Mouse (Mus musculus) adrenal gland, postnatal 25 days (tissue): ENCODE data around the gene Man1b1. TPM values are rescaled to one million over a fixed set of nuclear protein-coding genes. Genes with fewer than 3 reads are reported as not detected.
A peak's percentile ranks its signal among the peaks of the same experiment; 100 is the strongest.

ENCODE experiments used
- DNase-seq: peaks from one replicate; pipeline ENCODE4 v3.0.0; 2021; ENCODE audit warnings: mixed read lengths
- long read RNA-seq: library from polyadenylated mRNA; stranded (forward); transcript quantifications from one replicate; pipeline ENCODE4 v2.0.0, GENCODE M21; 2021
- total RNA-seq: library from RNA; stranded (reverse); gene quantifications from 2 replicates; pipeline ENCODE4 v1.2.3, GENCODE M21; 2021

Man1b1 gene
- total RNA-seq, result 53.6 and 57.9 TPM in 2 replicates
- long read RNA-seq, transcript Man1b1-201 (13 exons, 3,755 nt), result major isoform, 10 of 20 reads
- long read RNA-seq, partial matches to known transcripts, result 9 of 20 reads
- long read RNA-seq, other reads (novel, unspliced or antisense), result 1 of 20 reads

DNA sequence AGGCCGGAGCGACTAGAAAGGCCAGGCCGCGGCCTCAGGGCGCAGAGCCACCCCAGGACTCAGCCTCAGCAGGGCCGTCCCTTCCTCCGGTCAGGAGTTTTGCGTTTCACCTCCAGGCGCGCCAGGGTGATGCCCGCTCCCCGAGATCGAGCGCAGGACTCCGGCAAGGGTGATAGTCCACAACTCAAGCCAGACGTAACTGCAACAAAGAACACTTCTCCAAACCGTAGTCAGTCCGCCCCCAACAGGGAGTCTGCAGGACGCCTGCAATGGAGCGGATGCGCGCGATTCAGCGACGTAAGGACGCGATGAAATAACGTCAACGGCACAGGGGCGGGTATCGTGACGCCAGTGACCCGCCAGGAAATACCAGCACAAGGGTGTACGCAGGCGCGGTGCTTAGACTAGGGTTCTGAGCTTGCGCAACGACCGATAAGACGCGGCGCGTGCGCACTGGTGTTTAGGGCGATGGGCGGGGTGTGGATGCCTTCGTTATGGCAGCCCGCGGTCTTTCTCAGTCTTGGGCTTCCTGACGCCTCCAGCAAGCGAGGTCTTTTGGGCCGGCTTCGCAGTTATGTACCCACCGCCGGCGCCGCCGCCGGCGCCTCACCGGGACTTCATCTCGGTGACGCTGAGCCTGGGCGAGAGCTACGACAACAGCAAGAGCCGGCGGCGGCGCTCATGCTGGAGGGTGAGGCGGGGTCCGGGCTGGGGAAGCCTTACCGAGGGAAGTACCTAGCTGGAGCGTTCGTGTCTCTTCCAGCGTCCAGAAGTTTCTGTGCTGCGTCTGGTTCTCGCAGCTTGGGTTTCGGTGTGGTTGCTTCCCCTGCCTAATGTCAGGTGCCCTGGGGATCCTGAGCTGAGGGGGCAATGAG lies at the start of gene Man1b1:
TSS of gene Man1b1 (plus strand) at position 53 of the 875 bp plus-strand sequence.
- peak; percentile 100 for DNase-seq

DNA sequence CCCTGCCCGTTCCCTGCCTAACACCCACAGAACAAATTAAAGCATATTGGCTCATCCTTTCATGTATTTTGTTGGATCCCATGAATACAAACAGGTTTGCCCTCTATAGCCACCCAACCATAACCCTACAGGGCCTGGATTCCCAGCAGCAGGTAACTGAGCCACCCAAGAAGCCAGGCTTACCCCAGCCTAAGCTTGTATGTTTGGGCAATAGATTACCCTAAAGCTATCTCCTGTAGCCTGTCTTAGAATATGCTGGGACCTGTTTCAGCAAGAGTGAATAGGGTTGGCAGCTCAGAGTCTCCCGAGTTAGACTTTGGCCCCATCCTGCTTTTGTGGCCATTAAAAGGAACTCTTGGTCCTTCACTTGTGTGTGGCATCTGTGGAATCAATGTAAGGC lies 46.6 kb upstream of the Man1b1 start:
- DNase-seq, result no peak

DNA sequence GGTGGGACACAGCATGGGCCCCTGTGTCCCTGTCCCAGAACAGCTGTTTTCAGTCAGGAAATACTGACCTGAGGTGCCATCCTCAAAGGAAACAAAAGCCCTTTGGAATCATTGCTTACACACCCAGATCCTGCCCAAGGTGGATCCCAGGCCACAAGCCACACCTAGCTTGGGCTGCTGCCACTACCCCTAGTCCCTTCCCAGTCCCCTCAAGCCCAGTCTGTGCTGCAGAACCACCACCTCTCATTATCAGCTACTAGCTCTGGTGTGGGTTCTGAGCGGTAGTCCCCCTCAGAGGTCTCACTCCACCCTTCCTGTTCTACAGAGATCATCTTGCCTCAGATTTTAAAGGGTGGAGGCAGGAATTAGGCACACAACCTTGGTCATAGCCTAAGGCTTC lies 45.8 kb upstream of the Man1b1 start:
- no peak for DNase-seq

DNA sequence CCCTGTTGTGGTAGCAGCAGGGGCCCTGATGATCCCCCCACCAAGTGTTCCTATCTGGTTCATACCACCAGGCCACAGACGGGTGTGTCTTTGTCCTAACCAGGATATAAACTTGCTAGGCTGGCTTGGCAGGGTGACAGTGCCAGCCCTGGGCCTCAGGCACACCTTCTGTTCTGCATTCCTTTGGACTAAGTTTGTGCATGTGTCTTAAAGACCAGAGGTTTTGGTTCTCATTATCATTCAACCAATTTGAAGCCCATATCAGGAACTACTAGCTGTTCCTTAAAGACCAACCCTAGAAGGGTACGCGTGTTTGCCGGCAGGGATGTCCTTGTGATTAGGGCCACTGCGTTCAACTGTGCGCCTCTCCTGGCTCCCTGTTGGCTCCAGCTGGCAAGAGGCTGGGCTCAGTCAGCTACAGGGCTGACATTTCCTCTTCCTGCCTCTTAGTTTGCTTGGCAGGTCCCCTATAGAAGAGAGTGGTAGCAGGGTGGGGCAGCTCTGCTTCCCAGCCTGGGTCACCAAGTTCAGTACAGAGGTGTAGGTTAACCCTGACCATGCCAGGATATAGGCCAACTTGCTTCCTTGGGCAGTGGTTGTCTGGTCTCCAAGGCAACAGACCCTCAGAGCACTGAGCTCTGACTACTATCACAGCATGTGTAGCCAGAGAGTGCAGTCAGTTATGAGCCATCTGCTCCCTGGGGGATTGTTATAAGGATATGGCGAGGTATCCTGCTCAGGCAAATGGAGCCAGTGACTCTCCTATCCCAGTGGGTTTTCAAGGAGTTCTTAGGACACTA lies 45.1 kb upstream of the Man1b1 start:
- DNase-seq, result no peak

DNA sequence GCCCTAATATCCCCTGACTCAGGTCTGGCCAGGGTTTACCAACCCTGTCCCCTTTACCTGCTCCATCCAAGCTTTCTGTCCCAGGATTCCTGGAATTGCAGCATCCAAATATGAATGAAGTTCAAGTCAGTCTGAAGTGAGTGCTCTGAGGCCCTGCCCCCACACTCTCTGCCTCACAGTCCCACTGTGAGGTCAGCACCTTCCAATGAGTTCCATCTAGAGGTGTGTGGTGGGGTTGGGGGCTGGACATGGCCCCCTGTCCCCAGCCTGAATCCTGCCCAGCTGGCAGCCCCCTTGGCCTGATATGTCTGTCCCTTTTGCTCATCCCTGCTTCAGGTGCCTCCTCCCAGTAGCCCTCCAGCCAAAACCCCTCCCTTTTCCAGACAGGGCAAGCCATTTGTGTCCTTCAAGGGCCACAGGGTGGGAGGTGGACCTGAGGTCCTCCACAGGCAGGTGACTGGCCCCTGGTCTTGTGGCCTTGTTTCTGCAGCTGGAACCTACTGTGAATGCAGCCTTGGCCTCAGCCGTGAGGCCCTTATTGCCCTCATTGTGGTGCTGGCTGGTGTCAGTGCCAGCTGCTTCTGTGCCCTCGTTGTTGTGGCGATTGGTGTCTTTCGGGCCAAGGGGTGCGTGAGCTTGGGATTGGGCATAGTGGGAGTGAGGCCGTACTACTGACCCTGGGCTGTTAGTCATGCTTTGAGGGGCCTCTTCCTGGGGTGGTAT lies 44.0 kb upstream of the Man1b1 start, which contains the start of gene Tmem210:
TSS of gene Tmem210 (plus strand) at position 219 of the 723 bp plus-strand sequence.
- DNase-seq, result no peak

DNA sequence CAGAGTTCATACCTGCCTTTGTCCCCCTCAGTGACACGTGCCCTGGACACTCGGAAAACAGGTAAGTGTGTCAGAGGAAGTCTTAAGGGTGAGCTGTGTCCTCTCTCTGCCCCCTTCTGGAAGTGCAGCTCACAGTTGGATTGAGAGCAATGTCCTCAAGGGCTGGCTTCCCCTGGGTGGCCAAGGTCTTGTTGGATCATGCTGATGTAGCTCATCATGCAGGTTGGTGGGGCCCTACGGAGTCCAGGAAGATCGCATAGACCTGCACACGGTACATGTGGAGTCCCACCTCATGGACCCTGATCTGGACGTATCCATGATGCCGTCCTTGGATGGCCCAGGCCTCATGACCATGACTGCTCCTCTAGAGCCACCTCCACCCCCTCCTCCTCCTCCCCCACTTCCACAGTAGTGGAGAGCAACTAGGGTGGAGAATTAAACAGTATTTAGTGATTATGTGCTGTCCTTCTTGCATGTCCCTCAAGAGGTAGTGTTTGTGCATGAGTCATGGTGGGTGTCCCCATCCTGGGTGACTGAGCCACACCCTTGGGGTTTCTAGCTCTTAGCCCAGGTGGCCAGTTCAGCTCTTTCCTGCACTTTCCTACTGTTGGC lies 43.3 kb upstream of the Man1b1 start:
- DNase-seq, result no peak

DNA sequence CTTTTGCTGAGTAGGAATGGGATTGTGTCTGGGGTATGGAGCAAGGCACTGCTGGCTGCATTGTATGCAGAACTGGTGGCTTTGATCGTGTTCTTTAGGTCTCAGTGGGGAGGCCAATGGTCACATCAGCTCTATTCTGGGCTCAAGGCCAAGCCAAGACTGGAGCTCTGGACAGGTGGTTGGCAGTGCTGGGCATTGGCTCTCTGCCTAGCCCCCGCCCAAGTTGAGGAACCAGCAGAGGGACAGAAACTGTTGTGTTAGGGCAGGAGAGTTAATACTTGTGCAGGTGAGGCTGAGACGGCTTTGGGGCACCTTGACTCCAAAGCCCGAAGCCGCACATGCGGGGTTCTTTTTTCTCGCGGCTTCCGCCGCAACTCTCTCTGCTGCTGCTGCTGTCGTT lies 42.5 kb upstream of the Man1b1 start, which contains the start of gene Lrrc26:
TSS of gene Lrrc26 (plus strand) at position 265 of the 400 bp plus-strand sequence.
- DNase-seq, result no peak

DNA sequence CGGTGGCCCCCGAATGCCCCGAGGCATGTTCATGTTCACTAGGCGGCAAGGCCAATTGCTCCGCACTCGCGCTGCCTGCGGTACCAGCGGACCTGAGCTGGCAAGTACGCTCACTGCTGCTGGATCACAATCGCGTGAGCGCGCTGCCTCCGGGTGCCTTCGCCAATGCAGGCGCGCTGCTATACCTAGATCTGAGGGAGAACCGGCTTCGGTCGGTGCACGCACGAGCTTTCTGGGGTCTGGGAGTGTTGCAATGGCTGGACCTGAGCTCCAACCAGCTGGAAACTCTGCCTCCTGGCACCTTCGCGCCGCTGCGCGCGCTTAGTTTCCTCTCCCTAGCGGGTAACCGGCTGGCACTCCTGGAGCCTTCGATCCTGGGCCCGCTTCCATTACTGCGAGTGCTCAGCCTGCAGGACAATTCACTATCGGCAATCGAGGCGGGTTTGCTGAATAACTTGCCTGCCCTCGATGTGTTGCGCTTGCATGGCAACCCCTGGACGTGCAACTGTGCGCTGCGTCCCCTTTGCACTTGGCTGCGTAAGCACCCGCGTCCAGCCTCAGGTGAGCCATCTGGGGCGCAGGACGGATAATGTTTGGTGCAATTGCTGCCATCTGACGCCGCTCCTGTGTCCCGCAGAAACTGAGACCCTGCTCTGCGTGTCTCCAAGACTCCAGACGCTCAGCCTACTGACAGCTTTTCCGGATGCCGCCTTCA lies 41.9 kb upstream of the Man1b1 start:
- peak; percentile 39 for DNase-seq

DNA sequence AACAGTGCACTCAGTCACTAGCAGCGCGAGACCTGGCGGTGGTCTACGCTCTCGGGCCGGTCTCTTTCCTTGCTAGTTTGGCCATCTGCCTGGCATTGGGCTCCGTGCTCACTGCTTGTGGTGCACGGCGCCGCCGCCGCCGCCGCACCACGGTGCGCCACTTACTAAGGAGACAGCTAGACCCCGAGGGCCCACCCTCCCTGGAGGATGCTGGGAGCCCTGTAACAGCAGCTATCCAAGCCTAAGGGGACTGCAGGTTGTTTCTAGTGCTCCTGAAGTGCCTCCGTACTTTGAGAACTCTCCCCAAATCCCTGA lies 41.4 kb upstream of the Man1b1 start:
- no peak for DNase-seq

DNA sequence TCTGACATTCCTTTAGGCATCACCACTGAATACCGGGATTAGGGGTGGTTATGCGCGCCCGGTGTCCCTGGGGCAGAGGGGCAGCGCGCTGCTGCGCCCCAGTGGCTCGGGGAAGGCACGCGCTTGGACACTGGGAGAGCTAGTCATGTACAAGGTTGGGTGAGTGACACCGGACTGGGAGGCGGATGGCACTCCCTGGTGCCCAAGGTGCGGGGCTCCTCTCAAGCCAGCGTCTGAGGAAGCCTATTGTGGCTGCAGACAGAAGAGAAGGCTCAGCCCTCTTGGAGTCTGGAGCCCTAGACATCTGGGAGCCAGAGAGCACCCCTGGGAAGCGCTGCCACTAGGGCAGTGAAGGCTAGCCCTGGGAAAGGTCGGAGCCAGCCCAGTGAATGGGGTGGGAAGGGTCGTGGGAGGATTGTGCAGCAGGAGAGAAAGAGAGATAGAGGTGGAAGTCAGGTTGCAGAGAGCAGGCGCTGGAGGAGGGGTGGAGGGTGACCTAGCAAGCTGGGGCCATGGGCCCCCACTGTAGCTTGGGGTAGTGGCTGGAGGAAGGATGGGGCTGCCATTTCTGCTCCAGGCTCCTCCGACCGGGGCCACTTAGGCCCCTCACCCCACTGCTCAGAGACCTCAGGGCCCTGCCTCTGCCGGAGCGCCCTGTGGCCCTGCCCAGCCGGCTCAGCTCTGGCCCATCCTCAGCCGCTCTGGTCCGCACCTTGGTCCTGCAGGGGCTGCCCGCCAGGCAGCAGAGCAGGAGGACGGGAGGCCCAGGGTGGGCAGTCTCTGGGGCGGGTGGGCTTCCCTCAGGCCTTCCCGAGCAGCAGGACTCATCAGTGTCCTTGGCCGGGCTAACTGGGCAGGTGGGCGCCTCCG lies 40.7 kb upstream of the Man1b1 start:
- DNase-seq, result no peak

DNA sequence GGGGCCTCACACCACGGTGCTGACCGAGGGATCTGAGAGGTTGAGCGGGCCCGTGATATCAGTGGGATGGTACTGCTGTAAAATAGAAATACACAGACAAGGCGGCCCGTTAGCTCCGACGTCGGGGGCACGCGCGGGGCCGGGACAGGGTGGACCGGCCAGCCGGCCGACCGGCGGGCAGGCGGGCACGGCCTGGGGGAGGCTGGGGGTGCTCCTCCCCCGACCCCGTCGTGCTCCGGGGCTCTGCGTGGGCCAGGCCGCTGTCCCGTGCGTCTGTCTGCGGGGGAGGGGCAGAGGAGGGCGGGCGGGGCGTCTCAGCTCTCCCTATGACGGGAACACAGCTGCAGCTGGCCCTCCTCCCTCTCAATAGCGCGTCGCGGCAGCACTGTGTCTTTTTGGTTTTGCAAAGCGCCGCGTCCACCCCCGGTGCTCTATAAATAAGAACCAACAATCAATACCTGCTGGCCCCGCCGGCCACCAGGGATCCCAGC lies 40.0 kb upstream of the Man1b1 start:
- peak; percentile 26 for DNase-seq

DNA sequence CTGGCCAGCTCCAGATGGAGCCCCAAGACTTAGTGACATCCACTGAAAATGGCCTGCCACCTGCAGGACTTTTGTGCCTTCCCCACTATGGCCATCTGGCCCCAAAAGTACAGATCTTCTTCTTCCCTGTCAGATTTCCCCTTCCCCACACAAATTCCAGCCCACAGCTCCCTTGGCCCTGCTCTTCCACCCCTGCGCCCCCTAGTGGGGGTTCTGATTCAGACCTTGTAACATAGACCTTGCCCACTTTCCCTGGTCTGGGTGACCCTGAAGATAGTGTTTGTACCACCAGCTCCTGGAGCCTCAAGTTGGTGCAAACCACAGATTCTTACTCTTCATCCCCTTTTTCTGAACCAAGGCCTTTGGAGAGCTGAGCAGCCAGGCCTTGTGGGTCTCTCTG lies 39.3 kb upstream of the Man1b1 start:
- peak; percentile 81 for DNase-seq

DNA sequence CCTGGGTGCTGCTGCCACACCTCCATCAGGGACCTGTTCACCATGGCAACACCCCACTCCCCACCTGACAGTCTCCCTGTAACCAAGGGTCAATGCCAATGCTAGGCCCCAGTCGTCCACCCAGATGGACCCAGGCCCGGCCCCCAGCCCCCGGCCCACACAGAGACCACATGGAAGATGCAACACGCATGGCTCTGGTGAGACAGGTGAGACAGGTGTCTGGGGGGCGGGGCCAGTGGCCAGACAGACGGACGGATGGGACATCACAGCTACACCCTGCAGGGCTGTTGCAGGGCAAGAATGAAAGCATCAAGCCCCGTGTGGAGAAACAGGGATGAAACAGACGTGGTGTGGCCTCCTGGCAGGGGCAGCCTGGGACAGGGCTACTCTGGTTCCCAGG lies 38.4 kb upstream of the Man1b1 start:
- no peak for DNase-seq

DNA sequence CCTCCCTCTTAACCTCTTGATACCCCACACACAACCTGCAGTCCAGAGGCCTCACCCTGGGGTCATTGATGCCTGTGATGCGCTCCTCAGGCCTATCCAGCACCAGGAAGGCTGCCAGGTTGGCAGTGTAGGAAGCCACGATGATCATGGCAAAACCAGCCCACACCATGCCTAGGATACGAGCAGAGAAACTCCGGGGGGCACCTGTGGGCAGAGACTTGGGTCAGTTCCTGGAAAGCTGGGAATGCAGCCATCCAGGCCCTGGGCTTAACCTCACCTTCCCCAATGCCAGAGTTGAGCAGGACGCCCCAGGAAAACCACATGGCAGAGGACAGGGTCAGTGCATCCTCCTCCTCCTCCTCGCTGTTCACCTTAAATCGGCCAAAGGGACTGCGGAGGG lies 35.0 kb upstream of the Man1b1 start:
- DNase-seq, result no peak

DNA sequence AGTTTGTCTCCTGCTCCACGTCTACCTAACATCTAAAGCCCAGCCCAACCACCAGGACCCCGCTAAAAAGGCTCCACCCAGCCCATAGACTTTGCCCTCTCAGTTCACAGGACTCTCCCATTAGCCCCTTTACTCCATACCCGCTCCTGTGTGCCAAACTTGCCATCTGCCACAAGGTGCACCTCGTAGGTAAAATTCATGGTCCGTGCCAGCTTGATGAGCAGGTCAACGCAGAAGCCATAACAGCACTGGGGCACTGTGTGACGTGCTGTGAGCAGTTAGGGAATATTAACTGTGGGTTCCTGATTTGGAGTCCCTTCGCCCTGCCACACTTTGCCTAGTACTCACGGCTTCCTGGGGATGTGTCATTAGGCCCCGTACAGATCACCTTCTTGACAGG lies 34.1 kb upstream of the Man1b1 start:
- DNase-seq, result no peak

DNA sequence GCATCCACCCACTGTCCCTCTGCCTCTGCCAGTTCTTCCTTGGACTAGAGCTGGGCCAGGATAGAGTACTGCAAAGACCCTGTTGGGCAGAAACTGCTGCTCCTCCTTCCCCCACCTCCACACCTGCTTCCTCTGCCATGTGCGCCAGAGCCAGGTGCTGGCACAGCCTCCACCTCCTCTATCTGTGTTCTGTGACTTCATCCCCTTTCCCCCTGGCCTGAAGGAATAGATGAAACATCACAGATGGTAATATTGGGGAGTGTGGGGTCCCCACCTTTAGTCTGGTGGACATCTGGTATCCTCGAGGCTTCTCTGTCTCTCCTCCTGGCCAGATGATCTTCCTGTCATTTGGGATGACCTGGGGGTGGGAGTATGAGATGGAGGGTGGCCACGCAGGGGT lies 28.7 kb upstream of the Man1b1 start:
- DNase-seq, result no peak

DNA sequence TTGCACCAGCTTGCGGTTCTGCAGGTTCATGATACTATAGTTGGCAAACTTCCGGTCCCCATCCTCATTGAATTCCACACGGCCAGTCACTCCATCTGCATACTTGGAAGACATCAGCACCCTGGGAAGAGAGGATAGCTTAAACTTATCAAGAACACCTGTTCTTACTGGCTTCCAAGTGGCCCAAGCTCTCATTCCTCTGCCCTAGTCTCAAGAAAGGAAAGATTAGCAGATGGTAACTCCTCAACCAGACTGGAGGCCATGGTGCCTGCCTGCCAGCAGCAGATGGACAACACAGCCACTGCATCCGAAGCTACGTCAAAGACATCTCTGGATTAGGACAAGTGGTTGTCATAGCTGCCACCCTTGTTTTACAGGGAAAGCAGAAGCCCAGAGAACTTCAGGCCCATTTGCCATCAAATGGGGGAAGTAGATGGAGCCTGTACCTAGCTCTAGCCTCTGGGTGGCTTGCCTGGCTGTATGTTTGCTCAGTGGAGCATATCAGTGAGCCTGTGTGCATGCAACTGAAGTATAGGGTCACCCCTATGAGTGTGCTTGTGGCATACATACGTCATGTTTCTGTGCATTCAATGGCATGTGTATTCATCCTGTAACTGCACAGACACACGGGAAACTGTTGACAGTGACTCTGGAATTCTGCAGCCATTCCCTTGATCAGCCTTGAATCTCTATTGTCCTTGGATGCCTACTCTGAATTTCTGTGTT lies 28.0 kb upstream of the Man1b1 start:
- DNase-seq, result no peak

DNA sequence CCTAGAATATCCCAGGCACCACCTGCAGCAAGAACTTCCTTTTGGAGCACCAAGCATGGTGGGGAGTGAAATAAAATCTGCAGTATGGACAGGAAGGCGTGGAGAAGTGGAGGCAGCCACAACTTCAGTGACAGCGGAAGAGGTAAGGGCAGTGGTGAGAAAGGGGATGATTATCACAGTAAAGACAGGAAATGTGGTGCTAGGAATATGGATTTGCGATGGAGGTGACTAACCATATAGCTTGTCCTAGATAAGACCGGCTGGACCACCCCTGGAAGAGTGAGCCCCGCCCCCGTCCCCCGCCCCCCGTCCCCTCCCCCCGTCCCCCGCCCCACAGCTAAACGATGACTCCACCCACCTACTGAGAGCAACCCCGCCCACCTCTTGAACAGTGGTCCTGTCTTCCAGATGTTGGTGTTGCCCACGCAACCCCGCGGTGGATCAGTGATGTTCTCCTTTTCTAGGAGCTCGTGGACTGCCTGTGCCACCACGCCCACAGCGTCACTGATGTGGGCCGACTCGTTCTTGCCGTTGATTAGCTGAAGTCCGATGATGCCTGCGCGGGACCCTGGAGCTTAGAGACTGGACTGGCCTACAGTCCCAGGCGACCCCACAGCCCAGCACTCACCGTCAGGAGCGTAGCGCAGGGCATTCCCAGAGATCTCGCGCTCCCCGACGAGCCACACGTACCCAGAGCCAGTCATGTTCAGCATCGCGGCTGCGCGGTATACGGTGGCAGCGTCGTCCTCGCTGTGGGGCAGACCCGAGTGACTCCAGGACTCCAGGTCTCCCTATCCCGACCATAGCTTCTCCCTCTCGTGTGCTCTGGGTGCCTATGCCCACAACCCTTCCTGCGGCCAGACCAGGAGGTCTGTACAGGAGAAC lies 27.2 kb upstream of the Man1b1 start:
- DNase-seq, result peak; percentile 28
